Mouse (Mus musculus) MEL (cell line): ENCODE data around the gene Rapgef4. TPM values are rescaled to one million over a fixed set of nuclear protein-coding genes. Genes with fewer than 3 reads are reported as not detected.

ENCODE experiments used
- DNase-seq: peaks from one replicate; pipeline ENCODE4 v3.0.0; 2011; ENCODE audit warnings: low read depth, low spot score
- H3K27ac ChIP-seq: 2 replicates; pipeline ENCODE4 v1.5.1; 2012; ENCODE audit warnings: low read depth, mild to moderate bottlenecking, control low read depth, low read length, moderate library complexity; ENCODE audit not compliant: control insufficient read depth
- H3K27me3 ChIP-seq, 2 experiments: fragments of 150-350 bp in 1 of 2; sonication (generic) in 1 of 2; 2 replicates each; pipeline ENCODE4 v1.6.1; 2012; ENCODE audit warnings: low read length in 2 of 2, mild to moderate bottlenecking in 2 of 2, improper control_type of control experiment in 1 of 2, moderate library complexity in 1 of 2; ENCODE audit not compliant: insufficient read depth in 2 of 2, control insufficient read depth in 1 of 2
- H3K36me3 ChIP-seq, 2 experiments: 2 replicates each; pipeline ENCODE4 v1.6.1; 2012 to 2014; ENCODE audit warnings: low read length in 2 of 2, improper control_type of control experiment in 1 of 2, inconsistent platforms in 1 of 2, mild to moderate bottlenecking in 1 of 2; ENCODE audit not compliant: insufficient read depth in 2 of 2, control insufficient read depth in 1 of 2
- H3K4me1 ChIP-seq, 2 experiments: fragments of 150-350 bp in 1 of 2; sonication (generic) in 1 of 2; 2 replicates each; pipeline ENCODE4 v1.6.1; 2012; ENCODE audit warnings: low read length in 2 of 2, improper control_type of control experiment in 1 of 2, mild to moderate bottlenecking in 1 of 2; ENCODE audit not compliant: insufficient read depth in 2 of 2, control insufficient read depth in 1 of 2
- H3K4me3 ChIP-seq, 2 experiments: fragments of 150-350 bp in 1 of 2; sonication (generic) in 1 of 2; 2 replicates each; pipeline ENCODE4 v1.5.1; 2012; ENCODE audit warnings: low read depth in 2 of 2, low read length in 2 of 2, mild to moderate bottlenecking in 2 of 2, moderate library complexity in 2 of 2, control low read depth in 1 of 2, improper control_type of control experiment in 1 of 2; ENCODE audit not compliant: control insufficient read depth in 1 of 2, insufficient read depth in 1 of 2
- H3K79me2 ChIP-seq: 2 replicates; pipeline ENCODE4 v1.6.1; 2012; ENCODE audit warnings: mild to moderate bottlenecking, low read length, moderate library complexity; ENCODE audit not compliant: control insufficient read depth, poor library complexity, insufficient read depth
- H3K9ac ChIP-seq: 2 replicates; pipeline ENCODE4 v1.6.1; 2012; ENCODE audit warnings: low read depth, mild to moderate bottlenecking, control low read depth, low read length, moderate library complexity; ENCODE audit not compliant: control insufficient read depth, poor library complexity, severe bottlenecking
- H3K9me3 ChIP-seq: fragments of 150-350 bp; sonication (generic); replicated peaks from 2 replicates; pipeline ENCODE4 v1.6.1; 2012; ENCODE audit warnings: mild to moderate bottlenecking, low read length, improper control_type of control experiment, moderate library complexity; ENCODE audit not compliant: insufficient read depth
- BHLHE40 ChIP-seq: IDR thresholded peaks from 2 replicates; pipeline ENCODE4 v1.6.1; 2012; ENCODE audit warnings: low read depth, mild to moderate bottlenecking, inconsistent platforms, low read length, improper control_type of control experiment, borderline replicate concordance
- CHD1 ChIP-seq: IDR thresholded peaks from 2 replicates; pipeline ENCODE4 v1.6.1; 2012; ENCODE audit warnings: low read depth, mild to moderate bottlenecking, inconsistent platforms, low read length, improper control_type of control experiment
- EP300 ChIP-seq, 2 experiments: IDR thresholded peaks; 2 replicates each; pipeline ENCODE4 v1.6.1; 2011; ENCODE audit warnings: improper control_type of control experiment in 2 of 2, low read length in 2 of 2, low read depth in 1 of 2, mild to moderate bottlenecking in 1 of 2
- ETS1 ChIP-seq: IDR thresholded peaks from 2 replicates; pipeline ENCODE4 v1.6.1; 2012; ENCODE audit warnings: low read depth, mild to moderate bottlenecking, inconsistent platforms, low read length, improper control_type of control experiment, moderate library complexity
- GATA1 ChIP-seq: IDR thresholded peaks from 2 replicates; pipeline ENCODE4 v1.6.1; 2011; ENCODE audit warnings: low read depth, low read length, improper control_type of control experiment
- HCFC1 ChIP-seq: IDR thresholded peaks from 2 replicates; pipeline ENCODE4 v1.6.1; 2012; ENCODE audit warnings: low read depth, mild to moderate bottlenecking, inconsistent platforms, low read length, improper control_type of control experiment, moderate library complexity
- MAX ChIP-seq: IDR thresholded peaks from 2 replicates; pipeline ENCODE4 v1.6.1; 2011; ENCODE audit warnings: low read length, improper control_type of control experiment
- MEF2A ChIP-seq: IDR thresholded peaks from 2 replicates; pipeline ENCODE4 v1.6.1; 2014; ENCODE audit warnings: low read depth, mild to moderate bottlenecking, inconsistent platforms, low read length, improper control_type of control experiment; ENCODE audit not compliant: poor library complexity, insufficient replicate concordance, severe bottlenecking; ENCODE audit errors: extremely low read depth
- MXI1 ChIP-seq: IDR thresholded peaks from 2 replicates; pipeline ENCODE4 v1.6.1; 2011; ENCODE audit warnings: mild to moderate bottlenecking, low read depth, low read length, improper control_type of control experiment
- MYC ChIP-seq: IDR thresholded peaks from 2 replicates; pipeline ENCODE4 v1.6.1; 2011; ENCODE audit warnings: low read depth, mild to moderate bottlenecking, low read length, improper control_type of control experiment, moderate library complexity
- NELFE ChIP-seq: IDR thresholded peaks from 2 replicates; pipeline ENCODE4 v1.6.1; 2011; ENCODE audit warnings: low read depth, low read length, improper control_type of control experiment
- POLR2AphosphoS2 ChIP-seq: IDR thresholded peaks from 2 replicates; pipeline ENCODE4 v1.6.1; 2011; ENCODE audit warnings: low read length, improper control_type of control experiment
- POLR2AphosphoS5 ChIP-seq: IDR thresholded peaks from 2 replicates; pipeline ENCODE4 v1.6.1; 2012; ENCODE audit warnings: low read depth, borderline replicate concordance, mild to moderate bottlenecking, inconsistent platforms, low read length, moderate library complexity, mixed read lengths
- RCOR1 ChIP-seq: IDR thresholded peaks from 2 replicates; pipeline ENCODE4 v1.6.1; 2012; ENCODE audit warnings: low read depth, mild to moderate bottlenecking, inconsistent platforms, low read length, improper control_type of control experiment
- SIN3A ChIP-seq: IDR thresholded peaks from 2 replicates; pipeline ENCODE4 v1.6.1; 2012; ENCODE audit warnings: low read length, improper control_type of control experiment, inconsistent platforms
- TAL1 ChIP-seq: IDR thresholded peaks from 2 replicates; pipeline ENCODE4 v1.6.1; 2012; ENCODE audit warnings: mild to moderate bottlenecking, inconsistent platforms, low read length, moderate library complexity, mixed read lengths
- TBP ChIP-seq: IDR thresholded peaks from 2 replicates; pipeline ENCODE4 v1.8.0; 2011; ENCODE audit warnings: low read depth, low read length, improper control_type of control experiment
- TCF12 ChIP-seq: IDR thresholded peaks from 2 replicates; pipeline ENCODE4 v1.6.1; 2014; ENCODE audit warnings: low read depth, mild to moderate bottlenecking, inconsistent platforms, low read length, improper control_type of control experiment, moderate library complexity
- ZNF384 ChIP-seq: IDR thresholded peaks from 2 replicates; pipeline ENCODE4 v1.6.1; 2012; ENCODE audit warnings: low read depth, mild to moderate bottlenecking, inconsistent platforms, low read length, improper control_type of control experiment
- polyA plus RNA-seq, 2 experiments: library from polyadenylated mRNA; stranded (reverse) in 1 of 2; unstranded in 1 of 2; fragments of >175 nt in 1 of 2; fragments of >200 nt in 1 of 2; gene quantifications; 2 replicates each; pipeline versions ENCODE4 v1.2.1 to v1.2.4; 2012; ENCODE audit warnings: low replicate concordance in 2 of 2, low read depth in 1 of 2; ENCODE audit not compliant: insufficient read length in 2 of 2, insufficient read depth in 1 of 2, missing spikeins in 1 of 2
- total RNA-seq: library from RNA; depleted of rRNA; stranded (reverse); fragments of 300-350 nt; gene quantifications from 2 replicates; pipeline ENCODE4 v1.2.3, GENCODE M21; 2012

Rapgef4 gene
- total and polyA plus RNA-seq, 3 experiments: not detected

- H3K4me3 ChIP-seq: peak overlapping the region; percentile 65 to 67
- peak overlapping the region; percentile 38 for H3K27ac ChIP-seq
- DNase-seq: peak; percentile 77
- peak; percentile 11; the same call in 1 of the 2 replicates for TF ChIP-seq MAX
- peak; percentile 52; the same call in 1 of the 2 replicates for TF ChIP-seq MXI1
- 0 out of 2 replicates have a peak, but pooled peaks have one; percentile 41 for TF ChIP-seq SIN3A
- no peak for TF ChIP-seq BHLHE40
- TF ChIP-seq HCFC1: peak; percentile 28; the same call in 1 of the 2 replicates
- TF ChIP-seq ZNF384: no peak
- 0 out of 2 replicates have a peak, but pooled peaks have one; percentile 33 for TF ChIP-seq CHD1
- peaks cover 0 to 13% of the 10 kb centered on the region in 2 experiments; a peak in 2 of 4 replicates for H3K36me3 ChIP-seq
- H3K9ac ChIP-seq: peak overlapping the region; percentile 81
- H3K27me3 ChIP-seq: peaks cover 3 to 15% of the 10 kb centered on the region in 2 experiments; a peak in 3 of 4 replicates
- no peaks in the 10 kb centered on the region for H3K9me3 ChIP-seq
- peaks cover 4 to 14% of the 10 kb centered on the region in 2 experiments for H3K4me1 ChIP-seq
- H3K79me2 ChIP-seq: peaks cover 5% of the 10 kb centered on the region; the same call in 1 of the 2 replicates
Measured at GRCm38 (mm10) chr2:72285888-72286661, 305.0 kb downstream of the Rapgef4 start.

GRCm38 (mm10) chr2:72287142-72287541, 306.1 kb downstream of the Rapgef4 start:
- peaks cover 0 to 13% of the 10 kb centered on the region in 2 experiments; a peak in 2 of 4 replicates for H3K36me3 ChIP-seq
- peak overlapping the region; percentile 24 for H3K9ac ChIP-seq
- H3K9me3 ChIP-seq: no peaks in the 10 kb centered on the region
- peaks cover 0 to 14% of the 10 kb centered on the region in 2 experiments; a peak in 2 of 4 replicates for H3K27me3 ChIP-seq
- H3K4me3 ChIP-seq: peak overlapping the region; percentile 27 to 67
- DNase-seq: peak; percentile 87
- H3K27ac ChIP-seq: peak overlapping the region; percentile 71
- H3K79me2 ChIP-seq: peaks cover 7% of the 10 kb centered on the region; the same call in 1 of the 2 replicates
- H3K4me1 ChIP-seq: peaks cover 4 to 14% of the 10 kb centered on the region in 2 experiments
- TF ChIP-seq GATA1: peak; percentile 93
- TF ChIP-seq SIN3A: peak; percentile 69
- TF ChIP-seq POLR2AphosphoS2: 0 out of 2 replicates have a peak, but pooled peaks have one; percentile 48
- TF ChIP-seq RCOR1: peak; percentile 77
- TF ChIP-seq EP300 (IDR thresholded peaks at IDR 0.05; ENCODE audit: low read depth in 1 of 2, low read length in 2 of 2): peak; percentile 74 to 86
- TF ChIP-seq BHLHE40: 0 out of 2 replicates have a peak, but pooled peaks have one; percentile 20
- TF ChIP-seq POLR2AphosphoS5: no peak
- peak; percentile 78 for TF ChIP-seq TAL1
- no peak; the same call in 1 of the 2 replicates for TF ChIP-seq CHD1
- TF ChIP-seq MYC: peak; percentile 49; the same call in 1 of the 2 replicates
- TF ChIP-seq TCF12: peak; percentile 91
- 0 out of 2 replicates have a peak, but pooled peaks have one; percentile 39 for TF ChIP-seq HCFC1
- no peak for TF ChIP-seq TBP
- no peak for TF ChIP-seq ZNF384
- peak; percentile 42; the same call in 1 of the 2 replicates for TF ChIP-seq MEF2A
- peak; percentile 86 for TF ChIP-seq ETS1
- peak; percentile 63 for TF ChIP-seq MXI1
- TF ChIP-seq NELFE: no peak
